Mouse (Mus musculus): ENCODE data around the gene Snx11.
"Not testable (repeated sequence)": the region's sequence is repeated elsewhere in the genome, so short reads cannot be mapped to it uniquely, and the experiment has no call there.

Snx11 gene

DNA sequence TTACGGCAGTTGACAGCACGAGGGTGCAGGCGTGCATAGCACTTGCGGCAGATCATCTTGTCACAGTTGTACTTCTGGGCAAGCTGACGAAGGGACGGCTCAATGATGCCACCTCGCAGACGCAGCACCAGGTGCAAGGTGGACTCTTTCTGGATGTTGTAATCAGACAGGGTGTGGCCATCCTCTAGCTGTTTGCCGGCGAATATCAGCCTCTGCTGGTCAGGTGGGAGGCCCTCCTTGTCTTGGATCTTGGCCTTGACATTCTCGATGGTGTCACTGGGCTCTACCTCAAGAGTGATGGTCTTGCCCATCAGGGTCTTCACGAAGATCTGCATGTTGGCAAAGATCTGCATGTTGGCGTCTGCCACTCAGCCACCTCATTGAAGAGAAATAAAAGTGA, 18.1 kb upstream of the Snx11 start:
- DNase-seq: no peak

DNA sequence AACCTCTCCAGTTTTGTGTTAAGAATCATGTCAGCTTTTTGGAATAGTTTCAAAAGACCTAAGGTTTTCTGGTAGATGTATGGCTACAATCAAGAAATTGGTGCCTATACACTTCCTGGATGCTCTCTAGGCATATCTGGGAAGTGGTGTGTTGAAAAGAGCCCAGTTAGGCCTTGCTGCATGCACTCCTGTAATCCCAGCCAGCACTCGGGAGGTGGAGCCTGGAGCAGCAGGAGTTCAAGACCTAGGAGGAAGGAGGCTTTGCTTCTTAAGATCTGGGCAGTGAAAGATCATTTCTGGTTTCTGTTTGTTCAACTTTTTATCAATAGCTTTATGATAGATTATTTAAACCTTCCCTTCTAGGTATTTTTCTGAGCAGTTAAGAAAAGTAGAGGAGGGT, 13.3 kb upstream of the Snx11 start:
- no peak for DNase-seq

DNA sequence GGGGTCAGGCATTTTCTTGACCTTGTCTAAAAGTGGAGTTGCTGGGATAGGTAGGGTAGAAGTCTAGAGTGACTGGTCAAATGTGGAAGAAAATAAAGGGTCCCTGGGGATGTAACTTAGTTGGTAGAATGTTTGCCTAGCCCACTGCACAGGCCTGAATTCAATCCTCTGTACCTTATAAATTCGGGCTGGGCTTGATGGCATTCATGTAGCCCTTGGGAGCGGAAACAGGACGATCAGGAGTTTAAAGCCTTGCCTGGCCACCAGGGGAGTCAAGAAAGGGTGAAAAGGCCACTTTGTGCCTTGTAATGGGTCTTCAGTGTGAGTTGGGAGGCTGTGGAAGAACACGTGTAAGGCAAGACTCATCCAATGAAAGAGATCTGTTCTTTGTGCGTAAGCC, 12.6 kb upstream of the Snx11 start:
- DNase-seq: no peak

DNA sequence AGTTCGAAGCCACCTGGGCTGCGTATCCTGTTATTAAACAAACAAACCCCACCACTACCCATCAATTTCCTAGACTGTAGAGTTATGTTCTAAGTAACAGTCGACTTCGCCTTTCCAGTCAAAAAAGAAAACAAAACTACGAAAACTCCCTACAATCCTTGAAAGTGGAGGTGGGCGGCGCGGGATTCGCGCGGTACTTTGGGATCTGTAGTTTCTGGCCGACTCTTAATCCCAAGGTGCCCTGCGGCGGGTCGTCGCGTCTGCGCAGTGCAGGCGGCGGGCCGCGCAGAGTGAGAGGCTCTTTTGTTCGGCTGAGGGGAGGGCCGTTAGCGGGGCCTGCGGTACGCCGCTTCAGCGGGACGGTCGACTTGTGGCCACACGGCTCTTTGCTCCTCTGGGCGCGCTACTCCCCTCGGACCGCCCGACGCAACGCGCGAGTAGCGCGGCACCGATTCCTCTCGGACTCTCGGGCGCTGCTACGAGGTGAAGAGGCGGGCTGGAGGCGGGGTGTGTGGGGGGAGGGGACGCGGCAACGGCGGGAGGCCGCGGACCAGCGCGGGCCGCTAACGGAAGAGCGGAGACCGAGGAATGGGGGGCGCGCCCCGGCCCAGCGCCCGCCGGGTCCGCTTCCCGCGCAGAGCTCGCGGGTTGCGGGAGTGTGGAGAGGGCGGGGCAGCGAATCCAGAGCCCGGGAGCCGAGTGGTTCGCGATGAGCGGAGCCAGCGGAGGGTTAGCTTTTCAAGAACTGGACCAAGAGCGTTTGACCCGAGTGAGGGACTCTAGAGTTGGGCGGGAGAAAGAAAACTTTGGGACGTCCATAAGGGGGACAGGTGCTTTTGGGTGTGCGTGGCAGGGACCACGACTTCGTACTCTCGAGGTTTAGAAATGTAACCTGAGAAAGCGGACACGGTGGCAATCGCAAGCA, 11.8 kb upstream of the Snx11 start, which contains the start of gene Cbx1:
Cbx1 (plus strand) TSS at position 257 of the 925 bp plus-strand sequence.
- DNase-seq: peak; percentile 87

DNA sequence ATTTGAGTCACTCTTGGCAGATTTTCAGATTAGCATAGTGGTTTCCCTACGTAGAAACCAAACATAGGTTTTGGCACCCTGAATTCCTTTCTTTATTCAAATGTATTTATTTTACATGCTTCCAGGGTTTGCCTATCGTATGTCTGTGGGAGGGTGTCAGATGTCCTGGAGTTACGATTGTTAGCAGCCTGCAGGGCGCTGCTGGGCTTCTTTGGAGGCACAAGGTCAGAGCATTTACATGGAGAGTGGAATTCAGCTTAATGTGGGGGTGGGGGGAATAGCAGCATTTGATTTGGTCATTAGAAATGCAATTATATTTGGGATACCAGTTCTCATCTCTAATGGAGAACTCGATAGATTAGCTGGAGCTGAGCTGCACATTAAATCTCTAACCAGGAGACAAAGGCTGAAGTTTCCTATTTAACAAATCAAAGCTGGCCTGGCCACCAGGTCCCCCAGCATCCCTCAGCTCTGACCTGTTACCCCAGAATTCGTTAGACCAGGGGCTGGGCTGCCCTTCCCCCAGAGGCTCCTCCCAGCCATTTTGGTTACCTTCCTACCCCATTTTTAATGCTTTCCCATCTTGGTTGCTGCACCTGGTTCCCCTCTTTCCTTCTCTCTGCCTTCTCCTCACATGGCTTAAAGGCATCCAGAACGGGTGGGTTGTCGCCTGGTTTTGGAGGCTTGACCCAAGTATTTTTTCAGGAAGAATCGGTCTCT, 9.5 kb upstream of the Snx11 start:
- no peak for DNase-seq

DNA sequence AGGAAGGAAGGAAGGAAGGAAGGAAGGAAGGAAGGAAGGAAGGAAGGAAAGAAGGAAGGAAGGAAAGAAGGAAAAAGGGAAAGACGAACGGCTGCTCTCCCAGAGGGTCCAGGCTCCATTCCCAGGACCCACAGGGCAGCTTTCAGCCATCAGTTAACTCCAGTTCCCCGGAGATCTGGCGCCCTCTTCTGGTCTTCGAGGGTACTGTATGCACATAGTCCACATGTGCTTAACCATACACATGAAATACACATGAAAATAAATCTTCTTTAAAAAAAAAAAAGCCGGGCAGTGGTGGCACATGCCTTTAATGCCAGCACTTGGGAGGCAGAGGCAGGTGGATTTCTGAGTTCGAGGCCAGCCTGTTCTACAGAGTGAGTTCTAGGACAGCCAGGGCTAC, 7.5 kb upstream of the Snx11 start:
- not testable (repeated sequence) for DNase-seq

DNA sequence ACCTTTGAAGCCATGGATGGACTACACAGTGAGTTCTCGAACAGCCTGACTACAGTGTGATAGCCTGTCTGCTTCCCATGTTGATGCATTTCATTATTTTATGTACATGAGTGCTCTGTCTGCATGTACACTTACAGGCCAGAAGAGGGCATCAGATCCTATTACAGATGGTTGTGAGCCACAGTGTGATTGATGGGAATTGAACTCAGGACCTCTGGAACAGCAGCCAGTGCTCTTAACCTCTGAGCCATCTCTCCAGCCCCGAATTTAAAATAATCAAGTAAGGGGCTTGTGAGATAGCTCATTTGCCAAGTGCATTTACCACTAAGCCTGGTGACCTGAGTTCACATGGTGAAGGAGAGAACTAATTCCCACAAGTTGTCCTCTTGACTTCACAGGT, 4.1 kb upstream of the Snx11 start:
- no peak for DNase-seq

DNA sequence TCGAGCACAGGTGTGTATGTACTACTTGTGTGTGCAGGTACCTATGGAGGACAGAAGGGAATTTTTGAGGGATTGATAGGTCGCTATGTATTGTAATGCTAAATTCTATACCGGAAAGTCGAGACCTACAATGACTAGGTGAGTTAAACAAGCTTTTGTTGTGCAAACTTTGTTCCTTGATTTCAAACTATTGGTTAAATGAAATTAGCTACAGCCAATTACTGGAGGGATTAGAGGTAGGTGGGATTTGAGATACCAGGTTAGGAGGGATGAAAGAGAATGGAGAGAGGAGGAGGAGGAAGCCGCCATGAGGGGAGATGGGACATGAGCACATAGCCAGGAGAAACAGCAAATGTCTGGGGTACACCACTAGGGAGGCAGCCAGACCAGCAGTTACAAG, 2.9 kb upstream of the Snx11 start:
- no peak for DNase-seq

DNA sequence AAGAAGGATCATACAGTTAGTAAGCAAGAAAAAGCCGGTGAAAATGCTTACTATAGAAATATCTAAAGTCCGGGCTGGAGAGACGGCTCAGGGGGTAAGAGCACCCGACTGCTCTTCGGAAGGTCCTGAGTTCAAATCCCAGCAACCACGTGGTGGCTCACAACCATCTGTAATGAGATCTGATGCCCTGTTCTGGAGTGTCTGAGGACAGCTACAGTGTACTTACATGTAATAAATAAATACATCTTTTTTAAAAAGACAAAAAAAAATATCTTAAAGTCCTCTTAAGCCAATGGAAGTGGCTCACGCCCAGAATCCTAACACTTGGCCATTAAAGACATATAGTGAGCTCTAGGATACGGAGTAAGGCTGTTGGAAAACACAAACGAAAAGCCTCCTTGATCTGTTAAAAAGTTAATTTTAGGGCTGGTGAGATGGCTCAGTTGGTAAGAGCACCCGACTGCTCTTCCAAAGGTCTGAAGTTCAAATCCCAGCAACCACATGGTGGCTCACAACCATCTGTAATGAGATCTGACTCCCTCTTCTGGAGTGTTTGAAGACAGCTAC, 785 bp upstream of the Snx11 start:
- DNase-seq: not testable (repeated sequence)

DNA sequence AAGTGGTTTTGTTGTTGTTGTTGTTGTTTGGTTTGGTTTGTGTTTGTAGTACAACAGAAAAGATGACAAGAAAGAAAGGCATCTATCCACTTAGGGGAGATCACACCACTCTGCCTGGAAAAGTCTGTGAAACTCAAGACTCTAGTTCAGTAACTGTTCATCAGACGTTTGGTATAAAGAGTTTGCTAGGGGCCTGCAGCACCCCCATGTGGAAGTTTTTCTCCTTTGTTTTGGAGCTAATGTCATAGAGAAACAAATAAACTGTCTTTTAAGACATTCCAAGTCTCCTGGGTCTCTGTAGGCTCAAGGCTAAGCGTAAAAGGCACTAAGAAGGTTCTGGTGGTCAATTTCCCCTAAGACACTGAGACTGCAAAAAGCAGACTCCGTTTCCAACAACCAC, 1.3 kb downstream of the Snx11 start:
- no peak for DNase-seq

DNA sequence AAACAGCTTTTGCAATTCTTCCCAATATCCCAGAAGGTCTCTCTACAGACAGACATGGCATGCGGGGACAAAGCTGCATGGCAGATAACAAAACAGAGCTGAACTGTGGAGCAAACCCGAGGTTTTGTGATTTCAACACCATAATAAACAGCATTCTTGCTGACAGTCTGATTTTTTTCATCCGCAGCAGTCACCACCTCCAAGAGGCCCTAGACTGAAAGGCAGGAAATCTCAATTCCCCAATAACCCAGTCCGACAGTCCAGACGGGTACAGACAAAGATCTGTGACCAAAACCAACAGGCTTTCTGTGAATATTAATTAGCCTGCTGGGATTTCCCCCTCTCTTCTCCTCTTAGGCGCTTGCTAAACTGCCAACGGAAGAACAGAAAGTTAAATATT, 1.7 kb downstream of the Snx11 start:
- DNase-seq: no peak

DNA sequence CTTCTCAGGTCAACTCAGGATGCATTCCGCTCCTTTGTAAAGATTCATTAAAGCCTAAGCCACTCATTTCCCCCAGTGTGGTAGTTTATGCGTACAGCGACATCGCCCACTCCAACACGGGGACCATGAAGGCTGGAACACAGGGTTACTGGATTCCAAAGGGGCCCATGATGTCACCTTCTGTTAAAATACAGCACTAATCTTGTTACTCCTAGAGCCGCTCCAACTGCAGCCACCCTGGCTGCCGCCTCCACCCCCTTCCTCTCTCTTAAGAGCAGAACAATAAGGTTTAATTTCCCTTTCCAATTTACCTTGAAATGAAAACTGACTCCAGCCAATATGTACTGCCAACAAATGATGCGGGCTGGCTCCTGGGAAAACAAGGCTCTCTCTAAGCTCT, 2.3 kb downstream of the Snx11 start:
- DNase-seq: no peak

DNA sequence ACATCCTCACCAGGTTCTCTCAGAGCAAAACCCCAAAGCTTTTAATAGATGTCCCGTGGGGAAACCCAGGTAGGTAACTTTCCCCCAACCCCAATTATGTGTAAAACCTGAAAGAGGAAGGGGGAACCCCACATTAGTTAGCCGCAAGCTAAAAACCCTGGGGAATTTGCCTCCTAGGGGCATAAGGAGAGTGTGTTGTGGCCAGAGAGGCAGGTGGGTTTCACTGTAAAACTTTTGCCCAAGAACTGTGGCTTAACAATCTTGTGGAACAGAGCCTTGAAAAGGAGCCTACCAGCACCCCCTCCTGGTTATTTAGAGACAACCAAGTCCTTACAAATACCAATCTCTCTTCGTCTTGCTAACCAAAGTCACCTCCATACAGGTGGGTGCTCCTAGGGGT, 2.8 kb downstream of the Snx11 start:
- no peak for DNase-seq

DNA sequence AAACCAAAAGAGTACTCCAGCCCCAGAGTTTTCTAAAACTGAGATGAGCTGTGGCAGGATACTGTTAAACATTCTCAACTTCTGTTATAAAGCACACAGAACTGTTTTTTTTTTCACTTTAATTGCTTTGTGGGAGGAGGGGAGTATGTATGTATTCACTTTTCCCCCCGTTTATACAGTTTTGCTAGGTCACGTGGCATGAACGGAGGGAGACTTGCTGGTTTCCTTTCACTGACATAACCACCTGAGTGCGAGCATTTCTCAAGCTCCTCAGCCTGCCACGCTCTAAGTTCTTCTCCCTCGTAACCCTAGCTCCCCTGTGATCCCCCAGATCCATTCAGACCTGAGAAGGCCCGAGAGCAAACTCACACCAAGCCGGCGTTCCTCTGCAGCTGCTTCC, 4.9 kb downstream of the Snx11 start:
- DNase-seq: no peak

DNA sequence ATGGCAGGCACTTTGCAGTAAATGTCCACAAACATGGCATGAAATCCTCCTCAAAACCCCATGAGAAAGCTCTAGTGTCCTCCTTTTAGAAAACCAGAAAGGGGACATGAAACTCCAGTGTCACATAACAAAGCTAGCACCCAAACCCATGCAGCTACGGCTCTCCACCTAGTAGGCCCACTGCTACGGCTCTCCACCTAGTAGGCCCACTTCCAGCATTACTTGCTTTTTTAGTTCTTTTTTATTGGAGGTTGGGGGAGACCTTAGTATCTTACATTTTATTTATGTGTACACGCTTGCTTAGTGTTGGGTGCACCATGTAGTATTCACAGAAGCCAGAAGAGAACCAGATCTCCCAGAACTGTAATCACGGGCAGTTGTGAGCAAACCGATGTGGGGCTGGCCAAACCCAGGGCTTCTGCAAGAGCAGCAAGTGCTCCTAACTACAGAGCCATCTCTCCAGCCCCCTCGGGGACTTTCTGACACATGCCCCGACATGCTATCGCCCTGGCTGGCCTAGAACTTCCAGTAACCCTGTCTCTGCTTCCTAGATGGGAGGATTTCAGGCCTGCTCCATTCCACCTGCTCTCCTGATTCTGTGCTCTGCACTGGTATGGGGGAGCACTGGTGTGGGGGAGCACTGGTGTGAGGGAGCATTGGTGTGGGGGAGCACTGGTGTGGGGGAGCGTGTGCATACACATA, 5.9 kb downstream of the Snx11 start:
- no peak for DNase-seq

DNA sequence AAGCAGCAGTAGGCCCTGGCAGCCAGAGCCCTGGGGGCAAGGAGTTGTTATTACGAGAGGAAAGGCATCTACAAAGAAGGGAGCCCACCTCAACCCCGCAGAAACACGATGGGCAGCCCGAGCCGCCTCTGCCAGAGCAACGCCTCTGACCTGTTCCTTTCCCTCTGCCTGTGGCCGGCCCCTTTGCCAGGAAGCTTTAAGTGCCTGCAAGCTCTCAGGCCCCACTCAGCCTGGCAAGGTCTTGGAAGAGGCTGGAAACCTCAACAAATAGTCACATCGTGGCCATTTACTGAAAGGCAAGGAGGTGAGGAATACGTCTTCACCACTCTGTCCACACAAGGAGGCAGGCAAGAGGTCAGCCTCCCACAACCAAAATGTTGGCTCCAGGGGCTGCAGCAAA, 9.1 kb downstream of the Snx11 start:
- no peak for DNase-seq

DNA sequence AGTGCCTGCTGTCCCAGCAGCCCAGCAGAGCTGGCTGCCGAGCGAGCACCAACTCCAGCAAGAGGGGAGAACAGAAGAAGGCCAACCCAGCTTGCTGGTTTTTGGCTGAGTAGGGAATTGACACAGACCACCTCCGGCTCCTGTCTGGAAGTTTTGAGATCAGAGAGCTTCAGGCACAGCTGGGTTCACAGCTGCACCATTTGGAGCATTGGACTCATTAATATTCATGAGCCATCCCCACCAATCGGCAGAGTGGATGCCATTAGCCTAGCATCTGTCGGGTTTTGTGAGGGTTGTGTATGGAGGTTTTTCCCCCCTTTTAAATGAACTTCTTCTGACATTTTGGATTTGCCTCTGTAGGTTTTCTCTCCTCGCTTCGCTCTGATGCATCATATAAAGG, 10.3 kb downstream of the Snx11 start:
- no peak for DNase-seq

DNA sequence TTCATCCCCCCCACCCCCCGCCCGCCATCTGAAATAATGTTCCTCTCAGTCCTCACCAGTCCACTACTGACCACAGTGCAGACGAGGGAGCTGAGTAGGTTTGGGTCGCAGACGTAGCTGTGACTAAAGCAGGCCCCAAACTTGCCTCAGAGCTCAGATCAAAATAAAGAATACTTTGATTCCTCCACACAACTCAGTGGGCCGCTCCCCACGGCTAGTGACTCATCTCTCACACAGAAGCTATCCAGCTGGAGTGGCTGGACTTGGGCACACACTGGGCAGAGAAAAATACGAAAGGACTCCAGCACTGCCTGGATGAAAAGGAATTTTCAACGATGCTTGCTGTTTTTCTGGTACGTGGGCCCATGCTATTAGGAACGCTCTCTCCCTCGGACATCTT, 10.8 kb downstream of the Snx11 start:
- no peak for DNase-seq

DNA sequence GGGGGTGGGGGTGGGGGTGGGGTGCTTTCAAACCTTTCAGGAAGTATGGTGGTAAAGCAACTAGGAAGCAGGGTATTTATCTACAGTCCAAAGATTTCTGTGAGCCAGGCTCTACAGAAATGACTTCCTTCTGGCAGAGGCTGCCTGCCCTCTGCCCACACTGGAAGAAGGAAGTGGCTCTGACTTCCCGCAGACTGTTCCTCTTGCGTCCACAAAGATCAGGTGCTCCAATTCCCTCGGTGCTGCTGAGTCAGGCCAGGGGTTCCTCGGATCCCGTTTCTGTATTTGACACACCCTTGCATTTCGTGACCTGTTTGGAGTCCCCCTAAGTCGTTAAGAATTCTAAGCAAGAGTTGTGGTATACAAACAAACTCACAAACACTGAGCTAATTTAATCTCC, 11.7 kb downstream of the Snx11 start:
- no peak for DNase-seq

DNA sequence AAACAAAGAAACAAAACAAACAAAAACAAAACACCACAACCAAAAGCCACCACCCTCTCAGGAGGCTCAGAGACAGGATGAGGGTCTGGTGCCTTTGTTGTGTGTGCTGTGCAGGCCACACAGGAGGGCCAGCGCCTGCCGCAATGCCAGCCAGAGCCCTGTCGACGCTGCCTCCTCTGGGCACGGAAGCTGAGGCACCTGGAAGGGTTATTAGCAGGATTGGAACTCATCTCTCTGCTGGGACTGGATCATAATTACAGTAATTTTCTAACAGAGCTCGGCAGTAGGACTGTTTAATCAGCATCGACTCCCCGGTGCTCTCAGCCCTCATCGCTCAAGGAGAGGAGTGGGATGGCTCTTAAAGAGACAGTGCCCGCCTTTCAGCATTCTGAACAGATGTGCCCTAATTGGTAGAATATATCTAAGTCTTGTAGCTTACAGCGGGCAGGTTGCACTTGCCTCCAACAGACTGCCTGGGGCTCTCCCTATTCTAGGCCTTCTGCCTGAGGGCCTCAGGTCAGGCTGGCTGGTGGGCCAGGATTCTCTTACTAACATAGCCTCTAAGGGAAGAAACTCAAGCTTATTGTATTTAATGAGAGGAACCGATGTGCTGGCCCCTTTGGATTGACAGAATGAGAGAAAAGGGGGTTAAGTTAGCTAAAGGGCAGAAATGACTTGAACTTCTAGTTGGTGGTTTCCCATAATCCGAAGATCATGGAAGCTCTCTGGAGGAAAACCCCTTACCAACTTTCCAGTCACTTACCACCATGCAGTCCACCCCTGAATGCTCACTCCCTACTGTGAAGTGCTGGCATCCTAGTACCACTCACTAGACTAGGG, 12.6 kb downstream of the Snx11 start:
- DNase-seq: no peak

DNA sequence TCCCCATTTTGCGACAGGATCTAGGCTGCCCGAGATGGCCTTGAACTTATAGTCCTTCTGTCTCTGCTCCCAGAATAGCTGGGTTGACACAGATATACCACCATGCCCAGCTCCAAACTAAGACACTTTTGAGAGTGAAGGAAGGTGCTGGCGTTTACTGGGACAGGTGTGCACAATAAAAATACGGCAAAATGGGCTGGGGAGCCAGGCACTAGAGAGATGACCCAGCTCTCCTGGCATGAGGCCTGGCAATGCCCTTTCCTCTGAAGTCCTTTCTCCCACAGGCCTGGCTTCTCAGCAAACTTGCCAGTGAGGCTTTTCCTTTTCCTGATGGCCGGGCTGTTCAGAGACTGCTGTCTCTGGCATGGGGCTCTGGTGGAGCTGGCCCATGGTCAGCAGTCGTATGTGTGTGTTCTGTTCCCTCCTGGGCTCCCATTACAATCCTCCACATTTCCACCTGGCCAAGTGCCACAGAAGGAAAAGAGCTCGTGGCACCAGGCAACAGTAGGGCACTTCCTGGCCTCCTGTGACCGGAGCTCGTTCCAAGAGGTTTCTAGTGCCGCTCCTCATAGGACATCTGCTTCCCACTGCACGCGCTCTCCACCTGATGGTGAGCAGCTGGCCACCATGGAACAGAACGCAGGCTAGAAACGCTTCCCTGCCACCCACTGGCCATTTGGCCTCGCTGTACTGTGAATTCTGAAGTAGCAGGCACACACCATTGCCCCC, 14.5 kb downstream of the Snx11 start:
- peak; percentile 92 for DNase-seq

DNA sequence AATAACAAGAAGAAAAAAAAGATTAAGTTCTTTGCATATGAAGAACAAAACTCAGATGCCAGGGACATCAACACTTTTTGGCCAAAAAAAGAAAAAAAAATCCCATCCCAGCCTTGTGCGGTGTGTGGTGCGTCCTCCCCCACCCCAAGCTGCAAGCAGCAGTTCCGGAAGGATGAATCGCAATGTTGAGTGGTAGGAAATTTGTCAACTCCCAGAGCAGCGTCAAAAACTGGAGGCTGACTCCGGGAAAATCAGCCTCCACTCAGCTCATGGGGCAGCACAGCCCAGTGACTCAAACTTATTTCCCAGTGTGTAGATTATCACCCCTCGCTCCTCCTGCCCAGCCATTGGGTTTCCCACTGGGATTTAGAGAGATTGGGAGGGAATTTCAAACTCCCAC, 15.4 kb downstream of the Snx11 start:
- no peak for DNase-seq
